Mouse (Mus musculus) midbrain, embryonic 12.5 days (tissue): ENCODE data around the gene Clec2e. TPM values are rescaled to one million over a fixed set of nuclear protein-coding genes. Genes with fewer than 3 reads are reported as not detected.
"Not testable (repeated sequence)": the region's sequence is repeated elsewhere in the genome, so short reads cannot be mapped to it uniquely, and the experiment has no call there.

Experiments used
- ATAC-seq: fragments of 200-750 bp; cut with Nextera tagmentation; 2 replicates; pipeline ENCODE4 v1.8.0; 2017; ENCODE audit warnings: low read depth, moderate TSS enrichment, moderate library complexity; ENCODE audit not compliant: low FRiP score
- H3K27ac ChIP-seq: fragments of 300-500 bp; sonication (generic); replicated peaks from 2 replicates; pipeline ENCODE4 v1.5.1; 2016; ENCODE audit warnings: mild to moderate bottlenecking
- H3K27me3 ChIP-seq: fragments of 300-500 bp; sonication (generic); 2 replicates; pipeline ENCODE4 v1.6.1; 2016; ENCODE audit warnings: mild to moderate bottlenecking
- H3K36me3 ChIP-seq: fragments of 300-500 bp; sonication (generic); 2 replicates; pipeline ENCODE4 v1.6.1; 2016
- H3K4me1 ChIP-seq: fragments of 300-500 bp; sonication (generic); 2 replicates; pipeline ENCODE4 v1.6.1; 2016
- H3K4me2 ChIP-seq: fragments of 300-500 bp; sonication (generic); replicated peaks from 2 replicates; pipeline ENCODE4 v1.6.1; 2016; ENCODE audit warnings: mild to moderate bottlenecking, moderate library complexity
- H3K4me3 ChIP-seq: fragments of 300-500 bp; sonication (generic); 2 replicates; pipeline ENCODE4 v1.5.1; 2016; ENCODE audit warnings: mild to moderate bottlenecking
- H3K9ac ChIP-seq: fragments of 300-500 bp; sonication (generic); replicated peaks from 2 replicates; pipeline ENCODE4 v1.6.1; 2016; ENCODE audit warnings: mild to moderate bottlenecking, moderate library complexity
- H3K9me3 ChIP-seq: fragments of 300-500 bp; sonication (generic); 2 replicates; pipeline ENCODE4 v1.6.1; 2016; ENCODE audit warnings: mild to moderate bottlenecking
- WGBS: fragments of 180-500 bp; shearing (Covaris S2); methylation state at CpG from one replicate; pipeline ENCODE4 v1.1.7; 2016; 5-methylcytosine and 5-hydroxymethylcytosine counted together
- polyA plus RNA-seq: library from polyadenylated mRNA; unstranded; fragments of >200 nt; fragmentation: Nextera tagmentation; extraction: Ambion mirVana; gene quantifications from 2 replicates; pipeline ENCODE4 v1.2.1, GENCODE M21; 2016

Gene Clec2e
- polyA plus RNA-seq, 1 experiment from 2014 or later, result not detected

- Histone ChIP-seq H3K9ac (no peak overlapping the region), H3K4me1 (no peaks in the 10 kb centered on the region), H3K4me3 (no peak overlapping the region), H3K36me3 (no peaks in the 10 kb centered on the region), H3K27me3 (no peaks in the 10 kb centered on the region), H3K27ac (no peak overlapping the region), H3K9me3 (no peaks in the 10 kb centered on the region), H3K4me2 (no peak overlapping the region)
- WGBS, result 74% methylated on average over 1 of the region's 1 CpGs
- no peak for ATAC-seq
These were observed 891 bp upstream of the Clec2e start for GRCm38 (mm10) chr6:129101604-129102003.

DNA sequence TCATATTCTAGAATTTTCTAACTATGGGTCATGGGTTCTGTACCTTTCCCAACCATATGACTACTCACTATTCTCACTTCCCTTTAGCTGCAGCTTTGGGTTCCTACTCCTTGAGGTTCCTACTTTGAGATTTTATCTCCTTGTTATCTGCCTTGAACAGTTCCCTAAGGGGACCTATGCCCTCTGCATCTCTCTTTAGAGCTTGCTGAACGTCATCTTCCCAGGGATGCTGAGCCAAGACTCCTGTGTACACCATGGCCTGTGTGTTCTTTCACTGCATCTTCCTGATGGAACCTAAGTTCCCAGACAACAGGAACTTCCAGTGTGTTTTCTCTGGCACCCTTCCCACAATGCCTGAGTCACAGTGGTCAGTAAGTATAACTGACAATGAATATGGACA is 2.8 kb downstream of the Clec2e start:
- no peak for ATAC-seq
- Histone ChIP-seq H3K4me2 (no peak overlapping the region), H3K4me3 (no peak overlapping the region), H3K27me3 (no peaks in the 10 kb centered on the region), H3K9ac (no peak overlapping the region), H3K27ac (no peak overlapping the region), H3K9me3 (no peaks in the 10 kb centered on the region), H3K4me1 (no peaks in the 10 kb centered on the region), H3K36me3 (no peaks in the 10 kb centered on the region)
- WGBS, result 62% methylated on average over 1 of the region's 1 CpGs

- H3K4me1 ChIP-seq, result no peaks in the 10 kb centered on the region
- H3K9ac ChIP-seq, result no peak overlapping the region
- peak; percentile 65; the same call in 1 of the 2 replicates for ATAC-seq
- no peak overlapping the region for H3K4me3 ChIP-seq
- H3K9me3 ChIP-seq, result no peaks in the 10 kb centered on the region
- no peaks in the 10 kb centered on the region for H3K36me3 ChIP-seq
- no peak overlapping the region for H3K4me2 ChIP-seq
- no peaks in the 10 kb centered on the region for H3K27me3 ChIP-seq
- H3K27ac ChIP-seq, result no peak overlapping the region
These were observed 5.5 kb downstream of the Clec2e start for GRCm38 (mm10) chr6:129095166-129095565.

- H3K9ac ChIP-seq, ATAC-seq, H3K4me3 ChIP-seq, H3K4me2 ChIP-seq, H3K27me3 ChIP-seq, H3K27ac ChIP-seq, H3K36me3 ChIP-seq, H3K4me1 ChIP-seq, H3K9me3 ChIP-seq: not testable (repeated sequence)
- 95% methylated on average over 8 of the region's 8 CpGs for WGBS
These were observed 12.1 kb downstream of the Clec2e start for GRCm38 (mm10) chr6:129088596-129088995.

DNA sequence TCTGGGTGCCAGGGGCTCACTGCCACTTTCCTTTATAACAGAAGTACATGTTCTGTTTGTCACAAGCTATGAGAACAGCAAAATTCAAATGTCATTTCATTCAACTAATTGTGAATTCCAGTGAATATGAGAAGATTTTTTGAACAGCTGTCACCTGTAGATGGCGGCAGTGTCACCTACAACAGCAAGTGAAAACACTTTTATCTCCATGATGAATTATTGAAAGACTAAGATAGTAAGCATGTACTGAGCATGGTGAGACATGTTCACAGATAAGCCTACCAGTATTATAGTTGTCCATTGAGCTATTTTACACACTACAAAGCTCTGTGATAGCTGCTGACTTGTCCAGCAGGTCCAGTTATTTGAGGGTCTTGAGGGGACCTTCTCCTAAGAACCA is 12.6 kb downstream of the Clec2e start:
- H3K27ac ChIP-seq, result no peak overlapping the region
- no peak overlapping the region for H3K4me2 ChIP-seq
- H3K27me3 ChIP-seq, result no peaks in the 10 kb centered on the region
- H3K4me1 ChIP-seq, result no peaks in the 10 kb centered on the region
- ATAC-seq, result no peak
- H3K4me3 ChIP-seq, result no peak overlapping the region
- no peaks in the 10 kb centered on the region for H3K36me3 ChIP-seq
- 92% methylated on average over 1 of the region's 1 CpGs for WGBS
- no peaks in the 10 kb centered on the region for H3K9me3 ChIP-seq
- no peak overlapping the region for H3K9ac ChIP-seq

GRCm38 (mm10) chr6:129086031-129086430 is 14.7 kb downstream of the Clec2e start:
- H3K4me3 ChIP-seq, H3K4me1 ChIP-seq, H3K27me3 ChIP-seq, H3K36me3 ChIP-seq, H3K9me3 ChIP-seq, ATAC-seq, H3K27ac ChIP-seq, H3K9ac ChIP-seq, H3K4me2 ChIP-seq: not testable (repeated sequence)
- WGBS, result 81% methylated on average over 2 of the region's 2 CpGs

- no peak overlapping the region for H3K4me3 ChIP-seq
- no peak for ATAC-seq
- H3K4me1 ChIP-seq, result no peaks in the 10 kb centered on the region
- no peak overlapping the region for H3K27ac ChIP-seq
- H3K9me3 ChIP-seq, result no peaks in the 10 kb centered on the region
- no peaks in the 10 kb centered on the region for H3K36me3 ChIP-seq
- H3K9ac ChIP-seq, result no peak overlapping the region
- H3K4me2 ChIP-seq, result no peak overlapping the region
- H3K27me3 ChIP-seq, result no peaks in the 10 kb centered on the region
- WGBS, result 68% methylated on average over 6 of the region's 6 CpGs
These were observed 15.6 kb downstream of the Clec2e start for GRCm38 (mm10) chr6:129085098-129085497.

DNA sequence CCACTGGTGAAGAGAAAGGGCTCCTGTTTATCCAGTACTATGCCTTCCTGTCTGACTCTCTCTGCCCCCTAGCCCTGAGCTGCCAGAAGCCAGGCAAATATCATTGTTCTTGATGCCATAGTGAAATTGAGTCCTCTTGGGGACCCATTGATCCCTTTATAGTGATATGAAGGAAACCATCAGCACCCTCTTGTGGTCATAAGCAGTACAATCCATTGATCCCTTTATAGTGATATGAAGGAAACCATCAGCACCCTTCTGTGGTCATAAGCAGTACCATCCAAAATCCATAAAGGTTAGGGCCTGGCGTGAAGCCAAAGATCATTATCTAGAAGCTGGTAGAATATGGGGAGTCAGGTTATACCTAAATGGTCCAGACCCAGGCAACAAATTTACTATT is 33.7 kb downstream of the Clec2e start:
- no peaks in the 10 kb centered on the region for H3K4me1 ChIP-seq
- ATAC-seq, result peak; percentile 73
- no peak overlapping the region for H3K4me2 ChIP-seq
- H3K36me3 ChIP-seq, result no peaks in the 10 kb centered on the region
- 83% methylated on average over 1 of the region's 1 CpGs for WGBS
- no peak overlapping the region for H3K9ac ChIP-seq
- no peaks in the 10 kb centered on the region for H3K27me3 ChIP-seq
- H3K27ac ChIP-seq, result no peak overlapping the region
- H3K4me3 ChIP-seq, result no peak overlapping the region
- H3K9me3 ChIP-seq, result no peaks in the 10 kb centered on the region

DNA sequence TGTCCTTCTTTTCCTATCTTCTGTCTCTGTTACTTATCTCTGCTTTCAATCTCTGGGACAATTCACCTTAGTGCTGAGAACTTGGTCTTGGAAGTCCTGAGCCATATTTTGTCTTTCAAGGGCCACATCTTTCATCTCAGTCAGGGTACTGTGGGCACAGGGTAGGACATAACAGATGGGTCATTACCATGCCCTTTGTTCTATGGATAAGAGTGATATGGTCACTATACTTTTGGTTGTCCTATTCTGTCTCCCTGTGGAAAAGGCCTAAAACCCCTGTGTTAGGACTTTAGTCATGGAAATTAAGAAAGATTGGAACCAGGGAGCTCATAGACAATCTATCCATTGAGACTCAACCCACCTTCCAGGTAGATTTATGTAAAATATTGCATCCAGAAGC is 34.2 kb downstream of the Clec2e start:
- Histone ChIP-seq H3K27me3 (no peaks in the 10 kb centered on the region), H3K27ac (no peak overlapping the region), H3K9me3 (no peaks in the 10 kb centered on the region), H3K36me3 (no peaks in the 10 kb centered on the region), H3K4me1 (no peaks in the 10 kb centered on the region), H3K9ac (no peak overlapping the region), H3K4me3 (no peak overlapping the region), H3K4me2 (no peak overlapping the region)
- ATAC-seq, result no peak

DNA sequence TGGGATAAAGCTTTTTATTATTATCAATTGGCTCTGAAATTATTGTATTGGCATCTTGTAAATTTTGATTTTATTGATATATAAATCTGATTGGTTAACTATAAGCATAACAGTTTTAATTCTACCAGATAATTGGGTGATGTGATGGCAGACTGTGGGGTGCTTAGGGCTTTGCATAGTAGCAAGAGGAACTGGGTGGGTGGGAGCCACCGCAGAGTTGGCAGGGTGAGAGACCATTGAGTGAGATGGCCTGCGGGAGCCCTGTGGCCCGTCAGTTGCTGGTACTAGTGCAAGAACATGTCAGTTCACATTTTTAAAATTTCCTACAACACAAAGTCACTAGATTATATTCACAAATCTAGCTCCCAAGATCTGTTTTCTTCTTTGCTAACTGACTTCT is 34.9 kb downstream of the Clec2e start:
- 94% methylated on average over 3 of the region's 3 CpGs for WGBS
- H3K27me3 ChIP-seq, result no peaks in the 10 kb centered on the region
- H3K36me3 ChIP-seq, result no peaks in the 10 kb centered on the region
- no peak overlapping the region for H3K4me2 ChIP-seq
- H3K4me3 ChIP-seq, result no peak overlapping the region
- H3K9ac ChIP-seq, result no peak overlapping the region
- no peak for ATAC-seq
- H3K27ac ChIP-seq, result no peak overlapping the region
- H3K4me1 ChIP-seq, result no peaks in the 10 kb centered on the region
- no peaks in the 10 kb centered on the region for H3K9me3 ChIP-seq

- H3K36me3 ChIP-seq, result no peaks in the 10 kb centered on the region
- no peaks in the 10 kb centered on the region for H3K27me3 ChIP-seq
- no peak for ATAC-seq
- 83% methylated on average over 3 of the region's 3 CpGs for whole genome bisulfite sequencing
- H3K9ac ChIP-seq, result no peak overlapping the region
- no peaks in the 10 kb centered on the region for H3K4me1 ChIP-seq
- no peaks in the 10 kb centered on the region for H3K9me3 ChIP-seq
- H3K27ac ChIP-seq, result no peak overlapping the region
- H3K4me2 ChIP-seq, result no peak overlapping the region
- H3K4me3 ChIP-seq, result no peak overlapping the region
These were observed 35.3 kb downstream of the Clec2e start for GRCm38 (mm10) chr6:129065407-129065806.

DNA sequence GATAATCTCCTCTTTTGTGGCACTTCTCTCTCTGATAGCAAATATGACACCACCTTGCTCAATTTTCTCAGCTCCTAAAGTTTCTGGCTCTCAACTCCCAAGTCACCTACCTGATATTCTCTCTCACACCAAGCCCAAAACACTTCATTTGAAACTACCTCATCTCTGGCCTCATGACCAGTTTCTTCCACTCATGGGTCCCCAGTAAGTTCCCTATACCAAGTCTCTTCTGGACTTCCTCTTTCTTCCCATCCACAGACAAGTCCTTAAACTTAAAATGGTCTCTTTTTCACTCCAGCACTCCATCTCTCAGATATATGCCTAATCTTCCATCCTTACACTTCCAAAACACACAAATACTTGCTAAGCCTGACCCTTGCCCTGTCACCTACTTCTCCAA is 42.7 kb downstream of the Clec2e start:
- Histone ChIP-seq H3K9ac (no peak overlapping the region), H3K9me3 (no peaks in the 10 kb centered on the region), H3K4me2 (no peak overlapping the region), H3K4me1 (no peaks in the 10 kb centered on the region), H3K4me3 (no peak overlapping the region), H3K27ac (no peak overlapping the region), H3K36me3 (no peaks in the 10 kb centered on the region), H3K27me3 (no peaks in the 10 kb centered on the region)
- ATAC-seq, result no peak

DNA sequence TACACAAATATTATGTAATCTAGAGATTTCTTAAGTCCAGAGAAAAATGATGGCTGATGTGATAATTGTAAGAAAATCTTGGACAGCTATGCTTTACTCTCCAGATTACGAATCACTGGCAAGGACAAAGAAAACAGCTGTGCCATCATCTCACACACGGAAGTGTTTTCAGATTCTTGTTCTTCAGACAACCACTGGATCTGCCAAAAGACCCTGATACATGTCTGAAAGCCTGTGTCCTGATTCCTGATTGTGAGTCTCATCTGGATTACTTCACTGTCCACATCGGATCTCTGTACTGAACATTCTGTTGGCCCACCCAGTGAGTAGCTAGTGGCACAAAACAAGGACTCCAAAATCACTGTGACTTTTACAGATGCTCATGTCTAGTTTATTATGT is 44.5 kb downstream of the Clec2e start:
- H3K27ac ChIP-seq, result no peak overlapping the region
- WGBS, result 85% methylated on average over 3 of the region's 3 CpGs
- ATAC-seq, result no peak
- no peaks in the 10 kb centered on the region for H3K27me3 ChIP-seq
- H3K4me3 ChIP-seq, result no peak overlapping the region
- H3K9me3 ChIP-seq, result no peaks in the 10 kb centered on the region
- H3K36me3 ChIP-seq, result no peaks in the 10 kb centered on the region
- H3K4me2 ChIP-seq, result no peak overlapping the region
- no peaks in the 10 kb centered on the region for H3K4me1 ChIP-seq
- H3K9ac ChIP-seq, result no peak overlapping the region
